Mouse (Mus musculus) CH12.LX (cell line): ENCODE data around the gene Lama1.

Experiments
- POLR2A ChIP-seq: IDR thresholded peaks from 2 replicates; pipeline ENCODE4 v1.6.1; 2011; ENCODE audit warnings: low read depth, mild to moderate bottlenecking, improper control_type of control experiment, low read length
- USF1 ChIP-seq: IDR thresholded peaks from 2 replicates; pipeline ENCODE4 v1.6.1; 2014; ENCODE audit warnings: low read depth, mild to moderate bottlenecking, inconsistent platforms, low read length, improper control_type of control experiment

DNA sequence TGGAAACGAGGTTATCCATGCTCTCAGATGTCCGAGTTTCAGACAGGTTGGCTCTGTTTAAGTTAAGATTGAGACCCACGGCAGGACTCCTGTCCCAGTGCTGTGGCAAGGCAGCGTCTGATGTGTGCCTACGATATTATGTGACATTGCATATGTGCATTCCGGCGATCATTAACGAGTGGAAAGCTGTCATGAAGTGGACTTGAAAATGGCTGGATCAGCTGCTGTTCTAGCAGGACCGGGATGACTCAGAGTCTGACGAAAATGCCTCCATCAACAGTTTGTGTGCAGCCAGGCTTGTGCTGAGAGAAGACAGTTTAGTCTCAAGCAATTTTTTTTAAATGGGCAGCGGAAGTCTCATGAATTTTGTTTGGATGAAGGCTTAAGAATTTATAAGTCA is 34.9 kb downstream of the Lama1 start:
- TF ChIP-seq USF1: no peak
- no peak for TF ChIP-seq POLR2A
